Mouse (Mus musculus) lung, adult 2 months (tissue): ENCODE measurements around the gene Fam19a2. TPM values are rescaled to one million over a fixed set of nuclear protein-coding genes. Genes with fewer than 3 reads are reported as not detected.

Experiments used
- DNase-seq: peaks from one replicate; pipeline ENCODE4 v3.0.0; 2022
- H3K4me1 ChIP-seq: fragments of 200-500 bp; 2 replicates; pipeline ENCODE4 v1.6.1; 2011; ENCODE audit warnings: low read length; ENCODE audit not compliant: control insufficient read depth, insufficient read depth
- H3K4me3 ChIP-seq: fragments of 200-500 bp; replicated peaks from 2 replicates; pipeline ENCODE3; 2011; ENCODE audit warnings: low read depth, mild to moderate bottlenecking, control low read depth, low read length; ENCODE audit errors: extremely low read depth
- CTCF ChIP-seq: fragments of 200-500 bp; IDR thresholded peaks from 2 replicates; pipeline ENCODE4 v1.5.1; 2011; ENCODE audit warnings: mild to moderate bottlenecking, low read length, control low read depth; ENCODE audit not compliant: insufficient read depth
- POLR2A ChIP-seq: fragments of 200-500 bp; IDR thresholded peaks from 2 replicates; pipeline ENCODE4 v1.6.1; 2011; ENCODE audit warnings: low read depth, mild to moderate bottlenecking, control low read depth, low read length, borderline replicate concordance; ENCODE audit errors: extremely low read depth
- WGBS: fragments of 180-500 bp; shearing (Covaris S2); methylation state at CpG from one replicate; pipeline ENCODE4 v1.1.7; 2018; 5-methylcytosine and 5-hydroxymethylcytosine counted together
- polyA plus RNA-seq: library from polyadenylated mRNA; depleted of rRNA; stranded (reverse); fragments of >200 nt; gene quantifications from 2 replicates; pipeline ENCODE4 v1.2.3, GENCODE M21; 2012; rRNA removed

The Fam19a2 gene
- polyA plus RNA-seq, 1 experiment: 0.07 TPM

DNA sequence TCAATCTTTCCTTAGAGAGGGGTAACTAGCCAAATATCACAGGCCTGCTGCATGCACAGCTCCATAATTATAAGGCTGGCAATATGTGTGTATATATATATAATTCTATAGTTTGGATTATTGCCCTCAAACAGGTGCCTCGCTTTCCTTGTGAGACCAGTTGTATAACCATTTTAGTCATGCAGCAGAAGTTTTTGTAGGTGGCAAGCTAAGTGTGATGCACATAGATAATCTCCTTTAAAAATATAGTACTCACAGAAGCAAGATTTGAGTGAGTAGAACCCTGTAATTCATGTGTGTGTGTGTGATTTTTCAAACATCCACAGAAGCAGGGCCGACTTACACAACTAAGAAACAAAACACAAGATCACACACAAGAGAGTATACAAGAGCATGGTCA, 525.6 kb downstream of the Fam19a2 start:
- no peak overlapping the region for H3K4me3 ChIP-seq
- no peaks in the 10 kb centered on the region for H3K4me1 ChIP-seq
- no peak for DNase-seq
- WGBS: 85% methylated on average over 2 of the region's 2 CpGs
- TF ChIP-seq POLR2A (no peak), CTCF (no peak)

Other genes with a start within 250 kb of the Fam19a2 start
- gene Mon2, start 187.5 kb upstream of the Fam19a2 start, polyA plus RNA-seq: 47.3 and 69.0 TPM in 2 replicates
- 4.3 and 8.1 TPM in 2 replicates for gene Usp15, start 67.0 kb upstream of the Fam19a2 start, polyA plus RNA-seq